Mouse (Mus musculus): ENCODE measurements around the gene Gys2. TPM values are rescaled to one million over a fixed set of nuclear protein-coding genes. Genes with fewer than 3 reads are reported as not detected.
"Not testable (repeated sequence)": the region's sequence is repeated elsewhere in the genome, so short reads cannot be mapped to it uniquely, and the experiment has no call there.

Gys2 gene
- 0.09 TPM in 1 of 2 replicates, not detected in the other for polyA plus RNA-seq (2015; fragmentation: Nextera tagmentation; extraction: Ambion mirVana)

DNA sequence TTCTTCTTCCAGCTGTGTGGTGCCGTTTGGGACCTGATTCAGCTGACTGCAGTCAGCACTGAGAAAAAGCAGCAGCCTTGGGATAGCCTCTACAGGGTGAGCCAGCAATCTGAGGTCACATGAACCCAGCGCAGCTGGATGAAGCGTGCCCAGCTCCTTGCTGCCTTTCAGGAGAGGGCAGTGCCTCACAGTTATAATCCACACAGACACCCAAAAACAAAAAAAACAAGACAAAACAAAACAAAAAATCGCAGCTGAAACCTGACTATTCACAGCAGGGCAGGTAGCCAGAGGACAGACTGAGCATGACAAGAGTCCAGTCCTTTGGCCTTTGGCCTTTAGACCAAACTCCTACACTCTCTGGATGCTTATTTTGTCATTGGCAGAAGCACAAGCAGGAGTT is at the start of gene Gys2:
Gys2 (minus strand) TSS at position 309 of the 403 bp plus-strand sequence.
- Histone ChIP-seq H3K9me3 (replicated peaks) (no peaks in the 10 kb centered on the region), H3K4me2 (no peak within 1 kb of the TSS), H3K36me3 (ENCODE audit: poor library complexity, severe bottlenecking) (no peaks in the 10 kb centered on the region), H3K4me3 (no peak within 1 kb of the TSS), H3K9ac (no peak within 1 kb of the TSS), H3K27ac (no peak within 1 kb of the TSS), H3K4me1 (no peaks in the 10 kb centered on the region), H3K27me3 (no peaks in the 10 kb centered on the region)
- ATAC-seq: no peak
- 72% methylated on average over 4 of the region's 4 CpGs for WGBS

DNA sequence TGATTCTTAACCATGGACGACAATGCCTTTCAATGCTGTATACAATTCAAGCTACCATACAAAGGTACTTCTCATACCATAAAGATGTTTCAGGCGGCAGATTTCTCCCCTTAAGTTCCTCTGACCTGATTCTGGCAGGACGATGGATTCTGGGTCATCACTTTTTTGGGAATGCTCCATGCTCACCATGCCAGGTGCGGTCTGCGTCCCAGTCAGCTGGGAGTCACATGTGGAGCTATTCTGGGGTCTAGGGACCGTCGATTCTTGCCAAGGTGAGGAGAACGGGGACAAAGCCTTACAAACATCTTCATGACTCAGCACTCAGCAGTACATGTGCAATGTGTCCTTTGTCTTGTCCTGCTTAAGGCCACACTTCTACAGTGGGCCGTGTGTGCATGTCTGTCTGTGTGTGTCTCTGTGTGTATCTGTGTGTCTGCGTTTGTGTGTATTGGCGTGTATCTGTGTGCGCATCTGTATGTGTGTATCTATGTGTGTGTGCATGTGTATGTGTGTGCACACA is 48.7 kb upstream of the Gys2 start:
- Histone ChIP-seq H3K4me2 (no peak overlapping the region), H3K4me3 (no peak overlapping the region), H3K27me3 (no peaks in the 10 kb centered on the region), H3K9me3 (replicated peaks) (no peaks in the 10 kb centered on the region), H3K9ac (no peak overlapping the region; the same call in 1 of the 2 replicates), H3K4me1 (no peaks in the 10 kb centered on the region), H3K27ac (no peak overlapping the region), H3K36me3 (ENCODE audit: poor library complexity, severe bottlenecking) (no peaks in the 10 kb centered on the region)
- ATAC-seq: no peak
- WGBS: 82% methylated on average over 12 of the region's 12 CpGs

DNA sequence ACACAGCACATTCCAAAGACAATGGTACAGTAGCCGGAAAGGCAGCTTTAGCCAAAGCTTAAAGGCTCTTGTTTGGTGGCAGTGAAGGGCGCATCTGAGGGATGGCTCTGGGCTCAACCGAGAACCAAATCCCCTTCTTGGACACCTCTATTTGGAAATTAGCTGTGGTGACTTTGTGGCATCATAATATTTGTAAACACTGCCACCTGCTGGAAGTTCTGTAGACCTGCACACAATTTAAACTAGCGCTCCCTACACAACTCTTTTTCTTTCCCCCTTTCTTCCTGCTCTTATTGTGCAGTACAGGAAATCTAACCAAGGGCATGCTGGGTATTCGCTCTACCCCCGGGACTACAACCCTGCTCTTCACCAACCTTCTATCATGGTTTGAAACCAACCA is 46.2 kb upstream of the Gys2 start:
- Histone ChIP-seq H3K4me3 (no peak overlapping the region), H3K9ac (no peak overlapping the region), H3K4me1 (no peaks in the 10 kb centered on the region), H3K9me3 (replicated peaks) (no peaks in the 10 kb centered on the region), H3K36me3 (ENCODE audit: poor library complexity, severe bottlenecking) (no peaks in the 10 kb centered on the region), H3K27ac (no peak overlapping the region), H3K27me3 (no peaks in the 10 kb centered on the region), H3K4me2 (no peak overlapping the region)
- 14% methylated on average over 6 of the region's 6 CpGs for WGBS
- ATAC-seq: peak; percentile 77

DNA sequence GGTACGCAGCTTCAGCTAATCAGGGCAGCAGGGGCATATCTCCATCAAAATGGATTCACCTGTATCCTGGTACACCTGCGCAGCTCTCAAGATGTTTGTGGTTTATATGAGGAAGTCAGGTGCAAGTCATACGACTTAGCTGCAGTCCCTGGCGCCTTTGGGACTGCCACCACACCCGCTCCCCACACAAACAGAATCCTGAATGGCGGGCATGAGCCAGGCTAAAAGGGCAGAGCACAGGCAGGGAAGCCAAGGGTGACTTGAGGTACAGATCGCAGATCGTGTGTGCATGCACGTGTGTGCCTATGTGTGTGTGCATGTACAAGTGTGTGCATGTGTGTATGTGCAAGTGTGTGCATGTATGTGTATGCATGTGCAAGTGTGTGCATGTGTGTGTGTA is 42.5 kb upstream of the Gys2 start:
- not testable (repeated sequence) for ATAC-seq; H3K36me3 ChIP-seq (ENCODE audit: poor library complexity, severe bottlenecking); H3K4me3 ChIP-seq; H3K27ac ChIP-seq; H3K4me2 ChIP-seq; H3K9ac ChIP-seq; H3K4me1 ChIP-seq; H3K9me3 ChIP-seq (replicated peaks)
- H3K27me3 ChIP-seq: peaks cover 10% of the 10 kb centered on the region; the same call in 1 of the 2 replicates
- WGBS: 75% methylated on average over 9 of the region's 9 CpGs

DNA sequence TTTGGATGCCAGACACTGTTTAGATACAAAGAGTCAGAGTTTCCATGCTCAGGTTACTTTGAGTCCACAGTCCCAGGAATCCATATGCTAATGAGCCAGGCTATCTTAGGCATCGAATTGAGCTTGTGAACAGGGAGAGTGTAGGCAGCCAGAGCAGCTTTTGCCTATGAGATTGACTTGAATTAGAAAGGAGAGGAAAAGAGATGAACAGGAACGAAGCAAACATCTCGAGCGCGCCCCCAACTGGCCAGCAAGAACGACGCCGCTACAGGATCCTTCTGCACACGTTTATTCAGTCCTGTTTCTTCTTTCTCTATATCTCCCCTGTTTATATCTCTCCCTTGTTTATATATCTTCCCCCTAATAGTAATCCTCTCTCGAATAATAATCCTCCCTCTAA is 42.0 kb upstream of the Gys2 start:
- peak; percentile 19; the same call in 1 of the 2 replicates for ATAC-seq
- WGBS: 6% methylated on average over 10 of the region's 10 CpGs

DNA sequence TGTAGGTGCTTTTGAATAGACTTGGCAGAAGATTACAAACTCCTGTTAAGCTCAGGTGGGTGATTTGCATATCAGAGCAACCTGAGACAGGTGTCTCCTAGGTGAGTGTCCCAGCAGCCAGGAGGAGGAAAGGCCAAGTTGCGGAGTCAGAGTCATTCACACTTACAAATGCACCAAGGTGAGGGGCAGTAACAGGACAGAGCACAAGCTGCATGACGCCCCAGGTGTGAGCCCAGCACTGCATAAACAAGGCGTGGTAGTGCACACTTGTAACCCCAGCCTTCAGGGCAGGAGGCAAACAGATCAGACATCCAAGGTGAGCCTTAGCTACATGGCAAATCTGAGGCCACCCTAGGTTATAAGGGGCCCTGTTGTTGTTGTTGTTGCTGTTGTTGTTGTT is 40.0 kb upstream of the Gys2 start:
- Histone ChIP-seq H3K4me2 (no peak overlapping the region), H3K9me3 (replicated peaks) (no peaks in the 10 kb centered on the region), H3K36me3 (ENCODE audit: poor library complexity, severe bottlenecking) (no peaks in the 10 kb centered on the region), H3K27ac (no peak overlapping the region), H3K9ac (no peak overlapping the region), H3K27me3 (peaks cover 24% of the 10 kb centered on the region), H3K4me3 (no peak overlapping the region), H3K4me1 (peaks cover 6% of the 10 kb centered on the region)
- ATAC-seq: no peak
- WGBS: 54% methylated on average over 3 of the region's 3 CpGs

More for the DNA sequence above, 42.0 kb upstream of the Gys2 start:
- Histone ChIP-seq H3K27ac (no peak overlapping the region), H3K4me2 (no peak overlapping the region), H3K36me3 (ENCODE audit: poor library complexity, severe bottlenecking) (no peaks in the 10 kb centered on the region), H3K4me1 (no peaks in the 10 kb centered on the region), H3K27me3 (peaks cover 11% of the 10 kb centered on the region; the same call in 1 of the 2 replicates), H3K4me3 (no peak overlapping the region), H3K9me3 (replicated peaks) (no peaks in the 10 kb centered on the region), H3K9ac (no peak overlapping the region)

DNA sequence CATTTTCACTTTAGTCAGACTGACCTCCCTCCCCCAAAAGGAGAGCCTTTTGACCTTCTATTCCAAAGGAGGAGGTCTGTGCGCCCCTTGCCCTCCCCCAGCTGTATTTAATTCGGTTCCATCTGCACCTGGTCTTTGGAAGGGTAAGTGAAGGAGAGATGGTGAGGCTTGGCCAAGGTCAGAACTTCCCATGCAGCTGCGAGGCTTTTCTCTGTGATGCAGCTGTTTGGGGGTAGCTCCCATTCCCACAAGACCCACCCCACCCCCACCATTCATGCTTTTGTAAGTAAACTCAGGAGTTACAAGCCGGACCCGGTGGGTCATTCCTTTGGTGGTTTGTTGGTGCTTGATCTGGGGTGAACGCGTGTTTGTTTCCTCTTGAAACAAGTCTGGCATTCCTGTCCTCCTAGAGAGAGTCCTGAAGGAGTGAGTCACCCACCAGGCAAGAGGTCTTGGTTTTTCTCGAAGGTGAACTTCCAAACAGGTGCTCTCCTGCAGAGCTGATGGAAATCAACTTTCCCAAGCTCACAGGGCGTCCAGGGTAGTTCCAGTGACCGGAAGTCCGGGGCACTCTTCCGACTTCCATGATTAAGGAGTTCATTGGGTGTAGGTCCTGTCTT is 38.7 kb upstream of the Gys2 start:
- H3K4me3 ChIP-seq: no peak overlapping the region
- H3K27ac ChIP-seq: no peak overlapping the region
- peaks cover 11% of the 10 kb centered on the region for H3K4me1 ChIP-seq
- no peaks in the 10 kb centered on the region for H3K36me3 ChIP-seq (ENCODE audit: poor library complexity, severe bottlenecking)
- ATAC-seq: no peak
- no peaks in the 10 kb centered on the region for H3K9me3 ChIP-seq (replicated peaks)
- H3K4me2 ChIP-seq: no peak overlapping the region
- 29% methylated on average over 12 of the region's 12 CpGs for WGBS
- peaks cover 24% of the 10 kb centered on the region for H3K27me3 ChIP-seq
- no peak overlapping the region for H3K9ac ChIP-seq

DNA sequence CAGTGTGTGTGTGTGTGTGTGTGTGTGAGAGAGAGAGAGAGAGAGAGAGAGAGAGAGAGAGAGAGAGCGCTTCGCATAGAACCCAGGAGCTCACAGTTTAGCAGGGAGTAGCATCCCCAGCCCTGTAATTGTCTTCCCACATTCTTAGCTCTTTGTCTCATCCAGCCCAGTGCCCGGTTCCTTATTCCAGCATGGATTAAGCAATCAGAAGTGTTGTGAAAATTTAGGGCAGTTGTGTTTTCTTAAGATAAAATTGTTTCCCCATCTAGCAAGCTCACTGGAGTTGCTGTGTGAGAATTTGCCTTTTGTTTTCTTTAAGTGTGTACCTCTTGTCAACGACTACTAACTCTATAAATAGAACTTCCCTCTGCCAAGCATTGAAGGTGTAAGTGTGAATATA is 35.8 kb upstream of the Gys2 start:
- Histone ChIP-seq H3K4me3 (no peak overlapping the region), H3K4me1 (peaks cover 34% of the 10 kb centered on the region), H3K9ac (no peak overlapping the region), H3K36me3 (ENCODE audit: poor library complexity, severe bottlenecking) (peaks cover 11% of the 10 kb centered on the region), H3K27ac (no peak overlapping the region), H3K9me3 (replicated peaks) (no peaks in the 10 kb centered on the region), H3K4me2 (peak overlapping the region; percentile 82; the same call in 1 of the 2 replicates), H3K27me3 (peaks cover 24% of the 10 kb centered on the region)
- 30% methylated on average over 4 of the region's 4 CpGs for WGBS
- ATAC-seq: no peak

DNA sequence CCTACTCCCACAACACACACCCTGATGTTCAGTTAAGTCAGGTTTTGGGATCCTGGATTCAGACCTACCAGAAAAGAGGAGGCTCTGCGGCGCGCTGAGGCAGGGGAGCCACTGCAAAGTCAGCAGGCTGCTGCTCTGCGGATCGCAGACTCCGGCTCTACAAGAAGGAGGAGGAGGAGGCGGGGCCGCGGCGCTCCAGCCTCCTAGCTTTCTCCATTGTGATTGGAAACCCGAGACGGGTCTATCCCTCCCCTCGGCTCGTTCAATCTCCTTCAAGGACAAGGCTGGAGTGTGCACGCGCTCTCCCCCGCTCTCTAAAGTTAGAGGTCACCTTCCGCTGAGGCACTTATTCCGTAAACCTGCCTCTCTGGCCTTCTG is 34.9 kb upstream of the Gys2 start, which contains the start of gene Ldhb:
Ldhb (minus strand) TSS at position 173 of the 378 bp plus-strand sequence.
- H3K4me1 ChIP-seq: peaks cover 36% of the 10 kb centered on the region
- WGBS: under 1% methylated on average over 19 of the region's 19 CpGs
- peaks cover 11% of the 10 kb centered on the region for H3K36me3 ChIP-seq (ENCODE audit: poor library complexity, severe bottlenecking)
- peak within 1 kb of the TSS; percentile 51 for H3K27ac ChIP-seq
- peak; percentile 98 for ATAC-seq
- peak within 1 kb of the TSS; percentile 82 for H3K4me2 ChIP-seq
- H3K9me3 ChIP-seq (replicated peaks): no peaks in the 10 kb centered on the region
- peak within 1 kb of the TSS; percentile 67 for H3K4me3 ChIP-seq
- H3K9ac ChIP-seq: peak within 1 kb of the TSS; percentile 80
- H3K27me3 ChIP-seq: peaks cover 21% of the 10 kb centered on the region

DNA sequence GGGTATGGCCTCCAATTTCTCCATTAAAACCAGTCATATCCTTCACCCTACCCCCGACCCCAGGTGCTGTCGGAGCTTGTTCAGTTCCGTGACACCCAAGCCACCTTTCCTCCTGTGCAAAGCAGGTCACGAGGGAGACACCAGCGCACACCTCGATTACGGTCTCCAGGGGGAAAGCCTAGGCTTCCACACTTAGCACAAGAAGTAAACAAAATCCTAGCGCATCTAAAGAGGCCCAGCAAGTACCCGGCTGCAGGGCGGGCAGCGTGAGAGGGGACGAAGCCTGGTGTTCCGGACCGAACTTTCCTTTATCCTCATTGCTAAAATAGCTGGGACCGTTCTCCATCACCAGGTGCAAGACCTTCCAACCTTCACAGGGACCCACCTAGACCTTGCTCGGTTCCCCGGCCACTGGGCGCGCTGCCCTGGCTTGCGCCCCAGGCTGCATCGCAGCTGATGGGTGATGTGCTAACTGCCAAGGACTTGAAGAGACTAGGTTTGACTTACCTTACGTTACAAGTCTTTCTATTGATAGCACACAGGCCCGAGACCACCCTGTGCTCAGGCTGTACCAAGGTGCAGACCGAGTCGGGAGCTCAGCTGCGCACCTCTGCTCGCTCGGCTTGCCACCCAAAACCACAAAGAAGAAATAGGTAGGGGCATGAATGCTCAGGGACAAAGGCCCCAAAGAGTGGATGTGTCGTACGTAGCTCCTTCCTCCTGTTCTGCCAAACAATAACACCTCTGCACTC is 34.3 kb upstream of the Gys2 start:
- Histone ChIP-seq H3K9me3 (replicated peaks) (no peaks in the 10 kb centered on the region), H3K4me2 (peak overlapping the region; percentile 82), H3K36me3 (ENCODE audit: poor library complexity, severe bottlenecking) (peaks cover 14% of the 10 kb centered on the region), H3K4me1 (peaks cover 36% of the 10 kb centered on the region), H3K9ac (peak overlapping the region; percentile 80), H3K4me3 (peak overlapping the region; percentile 67), H3K27ac (peak overlapping the region; percentile 51), H3K27me3 (peaks cover 20% of the 10 kb centered on the region)
- under 1% methylated on average over 30 of the region's 30 CpGs for WGBS
- ATAC-seq: peak; percentile 74

DNA sequence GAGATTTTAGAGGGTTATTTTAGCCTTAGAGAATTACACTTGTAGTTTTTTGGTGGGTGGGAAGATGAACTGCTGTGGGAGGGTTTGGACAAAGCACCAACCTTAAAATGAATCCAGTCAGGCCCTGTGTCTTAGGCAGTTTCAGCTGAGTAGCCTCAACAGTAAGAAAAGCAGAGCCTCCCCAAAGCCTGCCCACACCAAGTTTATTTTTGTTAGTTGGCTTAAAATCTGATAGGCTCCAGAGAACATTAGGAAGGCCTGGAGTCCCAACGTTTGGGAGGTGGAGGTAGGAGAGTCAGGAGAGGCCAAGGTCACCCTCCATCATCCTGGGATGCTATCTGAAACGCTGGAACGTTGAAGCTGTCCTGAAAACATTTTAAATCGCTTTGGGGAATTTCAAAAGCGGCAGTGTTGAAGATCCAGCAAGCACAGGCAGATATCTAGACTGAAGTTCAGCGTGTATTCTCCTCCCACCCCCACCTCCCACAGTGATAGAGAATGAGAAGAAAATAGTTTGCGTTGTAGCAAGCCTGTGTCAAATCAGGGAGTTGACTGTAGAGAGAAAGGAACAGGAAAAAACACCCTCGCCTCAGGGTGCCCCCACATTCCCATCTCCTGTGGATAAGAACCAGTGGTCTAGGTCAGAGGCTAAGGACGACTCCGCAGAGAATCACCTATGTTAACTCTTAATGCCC is 33.6 kb upstream of the Gys2 start:
- Histone ChIP-seq H3K4me1 (peaks cover 36% of the 10 kb centered on the region), H3K27me3 (peaks cover 18% of the 10 kb centered on the region), H3K9me3 (replicated peaks) (no peaks in the 10 kb centered on the region), H3K9ac (peak overlapping the region; percentile 80), H3K27ac (no peak overlapping the region), H3K4me3 (peak overlapping the region; percentile 67), H3K36me3 (ENCODE audit: poor library complexity, severe bottlenecking) (peaks cover 19% of the 10 kb centered on the region), H3K4me2 (peak overlapping the region; percentile 82)
- WGBS: 9% methylated on average over 10 of the region's 10 CpGs
- no peak for ATAC-seq

DNA sequence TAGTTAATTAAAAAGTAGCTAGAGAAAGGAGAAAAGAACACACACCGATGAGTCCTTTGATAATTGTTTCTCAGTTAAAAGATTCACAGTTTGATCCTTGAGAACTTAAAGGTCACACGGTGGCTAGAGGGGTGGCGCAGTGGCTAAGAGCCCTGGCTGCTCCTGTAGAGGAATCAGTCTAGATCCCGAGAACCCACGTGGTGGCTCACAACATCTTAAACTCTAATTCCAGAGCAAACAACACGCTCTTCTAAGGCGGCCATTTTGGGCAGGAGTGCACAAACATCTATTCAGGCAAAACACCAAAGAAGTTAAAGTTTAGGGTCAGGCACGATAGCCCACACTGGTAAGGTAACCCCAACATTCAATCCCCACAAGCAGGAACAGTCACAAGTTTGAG is 30.7 kb upstream of the Gys2 start:
- Histone ChIP-seq H3K9ac (no peak overlapping the region), H3K4me1 (peaks cover 36% of the 10 kb centered on the region), H3K4me2 (peak overlapping the region; percentile 22; the same call in 1 of the 2 replicates), H3K27ac (no peak overlapping the region), H3K4me3 (no peak overlapping the region), H3K9me3 (replicated peaks) (no peaks in the 10 kb centered on the region), H3K36me3 (ENCODE audit: poor library complexity, severe bottlenecking) (peaks cover 41% of the 10 kb centered on the region), H3K27me3 (0 out of 2 replicates have a peak, but pooled peaks cover under 1% of the 10 kb centered on the region)
- ATAC-seq: no peak
- 62% methylated on average over 8 of the region's 8 CpGs for WGBS
